Mouse (Mus musculus) cortical plate, adult 2 months (tissue): ENCODE data around the gene Mapt.

ENCODE experiments used
- CTCF ChIP-seq: fragments of 200-500 bp; IDR thresholded peaks from 2 replicates; pipeline ENCODE4 v1.5.1; 2011; ENCODE audit warnings: mild to moderate bottlenecking, control low read depth, low read length; ENCODE audit not compliant: insufficient read depth; ENCODE audit errors: extremely low read depth
- POLR2A ChIP-seq: fragments of 200-500 bp; IDR thresholded peaks from 2 replicates; pipeline ENCODE4 v1.6.1; 2011; ENCODE audit warnings: mild to moderate bottlenecking, low read length, control low read depth; ENCODE audit not compliant: insufficient read depth; ENCODE audit errors: extremely low read depth

DNA sequence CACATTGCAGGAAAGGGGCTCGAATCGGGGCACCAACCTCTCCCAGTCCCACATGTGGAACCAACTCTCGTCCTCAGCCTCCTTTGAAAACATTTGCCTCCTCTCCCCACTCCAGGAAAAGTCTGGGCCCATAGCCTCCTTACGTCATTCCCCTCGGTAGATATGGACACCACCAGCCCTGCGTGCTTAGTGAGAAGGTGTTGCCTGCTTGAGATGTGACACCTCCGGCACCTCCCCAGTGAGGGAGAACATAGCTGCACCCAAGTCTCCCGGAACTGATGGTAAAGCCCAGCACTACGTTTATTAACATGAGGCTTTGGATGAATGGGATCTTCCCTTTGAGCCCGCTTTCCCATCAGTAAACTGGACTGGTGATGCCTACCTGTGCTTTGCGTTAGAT is 35.8 kb upstream of the Mapt start:
- no peak for TF ChIP-seq POLR2A
- no peak for TF ChIP-seq CTCF
